Mouse (Mus musculus): ENCODE measurements around the gene Fam204a. TPM values are rescaled to one million over a fixed set of nuclear protein-coding genes. Genes with fewer than 3 reads are reported as not detected.

Gene Fam204a
- polyA plus RNA-seq, 1 experiment from 2014 or later, result 72.6 TPM

DNA sequence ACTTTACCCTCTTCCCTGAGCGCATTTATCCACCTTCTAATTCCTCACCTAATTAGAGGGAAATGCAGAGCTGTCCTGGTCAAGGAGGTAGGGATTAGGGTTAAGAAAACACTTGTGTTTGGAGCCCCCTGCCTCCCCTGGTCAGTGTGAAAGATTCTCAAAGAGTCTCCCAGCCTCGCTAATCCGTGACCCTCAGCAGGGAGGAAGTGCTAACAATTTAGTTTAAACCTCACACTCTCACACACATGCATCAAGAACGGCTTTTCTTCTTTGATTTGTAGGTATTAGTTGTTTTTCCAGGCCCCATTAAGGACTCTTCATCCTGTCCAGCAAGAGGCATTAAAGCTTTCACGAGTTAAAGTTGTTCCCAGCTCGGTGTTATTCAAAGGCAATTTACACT lies 66.7 kb downstream of the Fam204a start:
- Histone ChIP-seq H3K9ac (no peak overlapping the region), H3K9me3 (no peaks in the 10 kb centered on the region), H3K36me3 (no peaks in the 10 kb centered on the region), H3K27ac (no peak overlapping the region), H3K4me3 (no peak overlapping the region), H3K4me1 (0 out of 2 replicates have a peak, but pooled peaks cover 2% of the 10 kb centered on the region), H3K4me2 (replicated peaks) (no peak overlapping the region), H3K27me3 (no peaks in the 10 kb centered on the region)
- no peak for ATAC-seq (ENCODE audit: insufficient number of reproducible peaks, insufficient read depth, low FRiP score, low TSS enrichment)
- 9% methylated on average over 6 of the region's 6 CpGs for WGBS

DNA sequence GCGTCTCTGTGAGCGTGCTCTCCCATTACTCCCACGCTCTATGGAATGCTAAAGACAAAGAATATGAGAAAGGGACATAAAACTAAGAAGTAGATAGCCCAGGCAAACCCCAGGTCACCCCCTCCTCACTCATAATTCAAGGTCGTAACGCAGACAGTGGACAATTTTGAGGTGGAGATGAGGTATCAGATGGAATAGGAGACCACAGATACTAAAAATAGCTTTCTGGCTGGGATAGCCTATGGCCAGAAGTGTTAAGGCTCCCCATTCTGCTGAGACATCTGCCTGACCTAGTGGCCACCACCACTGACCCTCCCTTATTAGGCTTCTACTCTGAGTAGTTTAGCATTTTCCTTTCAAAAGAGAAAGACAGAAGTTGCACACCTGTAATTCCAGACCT lies 71.2 kb downstream of the Fam204a start:
- H3K9ac ChIP-seq, result no peak overlapping the region
- no peak overlapping the region for H3K4me2 ChIP-seq (replicated peaks)
- no peaks in the 10 kb centered on the region; the same call in 1 of the 2 replicates for H3K4me1 ChIP-seq
- WGBS, result 87% methylated on average over 5 of the region's 5 CpGs
- ATAC-seq (ENCODE audit: insufficient number of reproducible peaks, insufficient read depth, low FRiP score, low TSS enrichment), result no peak
- no peak overlapping the region for H3K4me3 ChIP-seq
- H3K27ac ChIP-seq, result no peak overlapping the region
- no peaks in the 10 kb centered on the region for H3K36me3 ChIP-seq
- no peaks in the 10 kb centered on the region for H3K9me3 ChIP-seq
- H3K27me3 ChIP-seq, result peaks cover 1% of the 10 kb centered on the region; the same call in 1 of the 2 replicates

DNA sequence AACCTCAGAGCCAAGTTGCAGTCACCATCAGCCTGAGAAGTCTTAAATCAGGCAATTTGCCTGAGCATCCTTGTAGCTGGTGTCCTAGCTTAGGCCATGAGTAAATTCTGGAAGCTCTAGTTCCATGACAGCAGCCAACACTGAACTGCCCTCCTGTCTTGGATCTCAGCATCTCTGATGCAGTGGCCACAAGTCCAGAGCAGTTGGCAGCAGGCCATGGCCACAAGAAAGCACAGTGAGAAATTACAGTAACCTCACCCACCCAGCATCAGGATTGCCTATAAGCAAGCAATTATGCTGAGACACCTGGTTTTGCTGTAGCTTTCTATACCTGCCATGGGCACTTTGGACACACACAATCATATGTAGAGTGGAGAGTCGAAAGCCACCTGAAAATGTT lies 73.4 kb downstream of the Fam204a start:
- no peak for ATAC-seq (ENCODE audit: insufficient number of reproducible peaks, insufficient read depth, low FRiP score, low TSS enrichment)
- no peak overlapping the region for H3K4me2 ChIP-seq (replicated peaks)
- H3K27me3 ChIP-seq, result peaks cover 16% of the 10 kb centered on the region
- H3K4me3 ChIP-seq, result no peak overlapping the region
- no peak overlapping the region for H3K9ac ChIP-seq
- no peaks in the 10 kb centered on the region for H3K9me3 ChIP-seq
- WGBS, result 94% methylated on average over 1 of the region's 1 CpGs
- no peak overlapping the region for H3K27ac ChIP-seq
- no peaks in the 10 kb centered on the region; the same call in 1 of the 2 replicates for H3K4me1 ChIP-seq
- no peaks in the 10 kb centered on the region for H3K36me3 ChIP-seq

DNA sequence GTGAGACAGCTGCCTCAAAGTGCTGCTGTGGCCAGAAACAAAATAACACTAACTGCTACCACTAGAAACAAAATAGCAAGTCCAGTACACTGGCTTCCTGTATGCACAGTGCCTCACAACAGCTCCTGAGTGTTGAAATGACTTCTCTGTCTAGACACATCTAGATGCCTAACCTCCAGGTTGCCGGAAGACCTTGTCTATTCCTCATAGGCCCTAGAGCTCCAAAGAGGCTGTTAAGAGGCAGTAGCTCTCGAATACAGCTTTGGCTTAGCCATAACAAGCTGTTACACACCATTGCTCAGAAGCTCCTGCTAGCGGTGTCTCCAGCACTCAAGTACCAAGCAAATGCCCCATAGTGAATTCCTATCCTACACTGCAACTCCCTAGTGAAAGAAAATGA lies 76.4 kb downstream of the Fam204a start:
- Histone ChIP-seq H3K27ac (no peak overlapping the region), H3K4me3 (no peak overlapping the region), H3K4me2 (replicated peaks) (no peak overlapping the region), H3K9ac (no peak overlapping the region), H3K4me1 (peaks cover 5% of the 10 kb centered on the region; the same call in 1 of the 2 replicates), H3K9me3 (no peaks in the 10 kb centered on the region), H3K36me3 (no peaks in the 10 kb centered on the region), H3K27me3 (peaks cover 41% of the 10 kb centered on the region)
- 86% methylated on average over 3 of the region's 3 CpGs for WGBS
- ATAC-seq (ENCODE audit: insufficient number of reproducible peaks, insufficient read depth, low FRiP score, low TSS enrichment), result no peak

DNA sequence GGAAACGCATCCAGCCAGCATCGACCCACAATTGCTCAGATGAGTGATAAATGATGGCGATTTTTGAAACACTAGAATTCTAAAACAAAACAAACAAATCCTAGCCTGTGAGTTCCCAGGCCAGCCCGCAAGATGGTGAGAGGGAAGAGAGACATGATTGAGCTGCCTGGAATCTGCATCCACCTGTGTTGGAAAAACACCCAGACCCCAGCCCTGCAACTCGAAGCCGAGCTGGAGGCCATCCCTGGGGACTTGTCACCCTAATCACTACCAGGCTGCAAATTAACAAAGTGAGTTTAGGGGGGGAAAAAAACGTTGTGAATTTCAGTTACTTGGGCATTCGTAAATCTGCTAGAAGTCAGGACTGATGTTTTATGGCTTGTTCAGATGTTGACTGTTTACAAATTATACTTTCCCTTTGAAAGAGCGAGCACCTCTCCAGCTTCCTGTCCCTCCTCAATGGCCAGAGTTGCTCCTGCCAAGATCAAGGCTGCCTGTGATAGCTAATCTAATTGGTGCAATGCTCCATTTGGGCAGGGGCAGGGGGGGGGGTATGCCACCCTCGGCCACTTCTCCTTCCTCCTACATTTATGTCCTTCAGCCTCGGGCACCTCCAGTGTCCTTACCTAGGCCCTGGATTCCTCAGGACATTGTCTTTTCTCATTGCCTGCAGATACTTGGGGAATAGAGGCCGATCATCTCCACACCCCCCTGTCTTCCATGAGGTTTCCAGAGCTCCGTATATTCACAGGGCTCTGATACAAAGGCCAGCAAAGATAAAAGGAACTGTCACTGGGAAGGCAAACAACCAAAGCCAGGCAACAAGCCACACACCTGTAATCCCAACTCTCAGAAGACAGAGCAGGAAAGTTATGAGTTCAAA lies 77.2 kb downstream of the Fam204a start:
- H3K4me1 ChIP-seq, result peaks cover 5% of the 10 kb centered on the region; the same call in 1 of the 2 replicates
- H3K4me2 ChIP-seq (replicated peaks), result peak overlapping the region; percentile 1
- H3K27ac ChIP-seq, result no peak overlapping the region
- peaks cover 47% of the 10 kb centered on the region for H3K27me3 ChIP-seq
- H3K9ac ChIP-seq, result no peak overlapping the region
- H3K9me3 ChIP-seq, result no peaks in the 10 kb centered on the region
- H3K4me3 ChIP-seq, result no peak overlapping the region
- ATAC-seq (ENCODE audit: insufficient number of reproducible peaks, insufficient read depth, low FRiP score, low TSS enrichment), result no peak
- no peaks in the 10 kb centered on the region for H3K36me3 ChIP-seq
- 18% methylated on average over 13 of the region's 13 CpGs for WGBS

Other genes starting within 250 kb of the Fam204a start
- gene Prlhr, start 241.6 kb upstream of the Fam204a start, polyA plus RNA-seq (2016; fragmentation: Nextera tagmentation; extraction: Ambion mirVana), result not detected in 2 replicates